Mouse (Mus musculus) embryonic facial prominence, embryonic 15.5 days (tissue): ENCODE measurements at regions not wholly inside any gene's neighbourhood (a gene's known extent, or its start where the extent isn't known, plus 50 kb on each side); places are given as distances from the start of the nearest gene placed in this dataset.
A peak's percentile ranks its signal among the peaks of the same experiment; 100 is the strongest.

ENCODE experiments used
- ATAC-seq: fragments of 200-750 bp; cut with Nextera tagmentation; 2 replicates; pipeline ENCODE4 v1.8.0; 2017; ENCODE audit warnings: low read depth, moderate TSS enrichment; ENCODE audit not compliant: insufficient number of reproducible peaks, low FRiP score, low TSS enrichment
- H3K27ac ChIP-seq: fragments of 300-500 bp; sonication (generic); replicated peaks from 2 replicates; pipeline ENCODE4 v1.5.1; 2015; ENCODE audit warnings: mild to moderate bottlenecking, inconsistent platforms
- H3K27me3 ChIP-seq: fragments of 300-500 bp; sonication (generic); 2 replicates; pipeline ENCODE4 v1.6.1; 2015; ENCODE audit warnings: inconsistent platforms
- H3K36me3 ChIP-seq: fragments of 300-500 bp; sonication (generic); 2 replicates; pipeline ENCODE4 v1.6.1; 2015; ENCODE audit warnings: mild to moderate bottlenecking, inconsistent platforms
- H3K4me1 ChIP-seq: fragments of 300-500 bp; sonication (generic); 2 replicates; pipeline ENCODE4 v1.6.1; 2015; ENCODE audit warnings: inconsistent platforms
- H3K4me2 ChIP-seq: fragments of 300-500 bp; sonication (generic); replicated peaks from 2 replicates; pipeline ENCODE4 v1.6.1; 2015; ENCODE audit warnings: mild to moderate bottlenecking, inconsistent platforms
- H3K4me3 ChIP-seq: fragments of 300-500 bp; sonication (generic); replicated peaks from 2 replicates; pipeline ENCODE4 v1.5.1; 2015; ENCODE audit warnings: mild to moderate bottlenecking, inconsistent platforms
- H3K9ac ChIP-seq: fragments of 300-500 bp; sonication (generic); 2 replicates; pipeline ENCODE4 v1.6.1; 2015; ENCODE audit warnings: inconsistent platforms
- H3K9me3 ChIP-seq: fragments of 300-500 bp; sonication (generic); replicated peaks from 2 replicates; pipeline ENCODE4 v1.6.1; 2016; ENCODE audit warnings: inconsistent platforms
- WGBS: fragments of 180-500 bp; shearing (Covaris S2); methylation state at CpG from one replicate; pipeline ENCODE4 v1.1.7; 2015; 5-methylcytosine and 5-hydroxymethylcytosine counted together

GRCm38 (mm10) chr11:110588280-110588679 is 189.4 kb downstream of the Map2k6 start:
- H3K4me3 ChIP-seq = no peak overlapping the region
- H3K4me1 ChIP-seq = no peaks in the 10 kb centered on the region
- no peak overlapping the region for H3K9ac ChIP-seq
- H3K27me3 ChIP-seq = no peaks in the 10 kb centered on the region
- H3K27ac ChIP-seq = no peak overlapping the region
- no peak overlapping the region for H3K4me2 ChIP-seq
- H3K9me3 ChIP-seq = no peaks in the 10 kb centered on the region
- WGBS = 59% methylated on average over 2 of the region's 2 CpGs
- ATAC-seq = no peak
- no peaks in the 10 kb centered on the region for H3K36me3 ChIP-seq

DNA sequence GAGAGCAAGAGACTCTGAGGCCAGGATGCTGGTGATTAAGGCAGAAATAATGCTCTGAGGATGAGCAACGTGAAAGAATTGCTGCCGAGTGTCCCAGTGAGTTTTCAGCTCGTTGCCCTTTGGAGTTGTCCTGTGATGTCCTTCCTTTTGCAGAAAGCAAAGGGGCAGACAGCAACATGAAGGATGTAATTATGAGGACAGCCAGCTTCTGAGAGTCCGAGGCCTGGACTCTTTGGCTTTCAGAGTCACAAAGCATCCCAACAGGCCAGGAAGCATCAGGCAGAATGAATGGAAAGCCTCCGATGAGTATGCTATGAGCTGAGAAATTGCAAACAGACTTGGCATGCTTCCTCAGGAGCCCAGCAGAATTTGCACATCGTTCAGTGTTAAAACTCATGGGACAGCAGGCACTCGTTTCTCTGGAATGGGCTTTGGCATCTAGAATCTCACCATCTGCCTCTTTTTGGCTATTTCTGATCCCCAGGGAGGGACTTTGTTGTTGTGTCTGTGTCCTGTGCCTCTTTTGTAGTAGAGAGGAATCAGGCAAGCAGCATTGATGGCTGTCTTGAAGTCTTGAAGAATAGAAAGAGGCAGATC is 196.4 kb downstream of the Map2k6 start:
- H3K27me3 ChIP-seq = no peaks in the 10 kb centered on the region
- 56% methylated on average over 7 of the region's 7 CpGs for WGBS

GRCm38 (mm10) chr11:110605041-110605882 is 206.3 kb downstream of the Map2k6 start:
- Histone ChIP-seq H3K27ac (no peak overlapping the region), H3K27me3 (no peaks in the 10 kb centered on the region), H3K4me3 (no peak overlapping the region), H3K4me2 (no peak overlapping the region), H3K9me3 (no peaks in the 10 kb centered on the region), H3K9ac (no peak overlapping the region), H3K36me3 (no peaks in the 10 kb centered on the region), H3K4me1 (no peaks in the 10 kb centered on the region)
- no peak for ATAC-seq
- WGBS = 61% methylated on average over 10 of the region's 10 CpGs

More for the DNA sequence above, 196.4 kb downstream of the Map2k6 start:
- Histone ChIP-seq H3K36me3 (no peaks in the 10 kb centered on the region), H3K9ac (no peak overlapping the region), H3K9me3 (no peaks in the 10 kb centered on the region), H3K4me3 (no peak overlapping the region), H3K4me1 (no peaks in the 10 kb centered on the region), H3K27ac (no peak overlapping the region), H3K4me2 (no peak overlapping the region)
- no peak for ATAC-seq

DNA sequence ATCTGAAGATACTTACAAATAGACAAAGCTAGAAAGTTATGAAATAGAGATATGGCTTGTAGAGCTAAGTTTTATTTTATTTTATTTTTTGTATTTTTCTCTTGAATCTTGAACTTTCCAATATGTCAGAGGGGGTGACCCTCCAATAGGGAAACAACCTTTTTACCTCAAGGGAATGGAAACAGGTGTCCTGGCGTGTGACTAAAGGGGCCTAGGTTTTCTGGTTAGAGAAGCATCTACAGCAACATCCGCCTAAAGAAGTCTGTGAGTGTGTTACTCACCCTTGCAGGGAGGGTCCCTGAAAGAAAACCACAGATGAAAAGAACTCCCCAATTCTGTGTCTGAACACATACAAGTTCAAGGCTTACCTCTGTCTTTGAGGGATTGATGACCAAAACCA is 210.4 kb downstream of the Map2k6 start:
- Histone ChIP-seq H3K9ac (no peak overlapping the region), H3K4me3 (no peak overlapping the region), H3K36me3 (no peaks in the 10 kb centered on the region), H3K4me2 (no peak overlapping the region), H3K27me3 (no peaks in the 10 kb centered on the region), H3K27ac (no peak overlapping the region), H3K9me3 (no peaks in the 10 kb centered on the region), H3K4me1 (no peaks in the 10 kb centered on the region)
- ATAC-seq = no peak
- 89% methylated on average over 2 of the region's 2 CpGs for WGBS

DNA sequence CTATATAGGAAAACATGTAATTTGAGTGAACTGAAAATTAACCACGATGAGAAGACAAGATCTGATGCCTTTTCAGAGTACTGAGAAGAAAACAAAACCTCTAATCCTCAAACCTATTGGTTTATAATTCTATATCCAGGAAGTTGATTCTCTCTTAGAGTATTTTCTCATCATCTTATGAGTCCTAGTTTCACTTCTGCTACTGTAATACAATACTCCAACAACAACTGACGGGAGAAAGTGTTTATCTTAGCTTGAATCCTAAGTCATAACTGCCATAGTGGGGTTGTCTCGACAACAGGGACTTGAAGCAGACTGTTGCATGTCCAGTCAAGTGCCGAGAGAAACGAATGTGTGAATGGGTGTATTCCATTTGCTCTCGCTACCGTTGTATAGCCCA is 211.9 kb downstream of the Map2k6 start:
- H3K9ac ChIP-seq = no peak overlapping the region
- no peaks in the 10 kb centered on the region for H3K4me1 ChIP-seq
- ATAC-seq = no peak
- H3K4me3 ChIP-seq = no peak overlapping the region
- no peaks in the 10 kb centered on the region for H3K27me3 ChIP-seq
- H3K4me2 ChIP-seq = no peak overlapping the region
- 68% methylated on average over 7 of the region's 7 CpGs for WGBS
- no peaks in the 10 kb centered on the region for H3K36me3 ChIP-seq
- H3K9me3 ChIP-seq = no peaks in the 10 kb centered on the region
- H3K27ac ChIP-seq = no peak overlapping the region

- Histone ChIP-seq H3K9me3 (no peaks in the 10 kb centered on the region), H3K4me2 (no peak overlapping the region), H3K27ac (no peak overlapping the region), H3K27me3 (no peaks in the 10 kb centered on the region), H3K4me1 (peaks cover 5% of the 10 kb centered on the region; the same call in 1 of the 2 replicates), H3K4me3 (no peak overlapping the region), H3K9ac (no peak overlapping the region), H3K36me3 (no peaks in the 10 kb centered on the region)
- ATAC-seq = no peak
- 76% methylated on average over 6 of the region's 6 CpGs for WGBS
Observed at GRCm38 (mm10) chr11:110632001-110632400, 233.1 kb downstream of the Map2k6 start.

GRCm38 (mm10) chr11:110633351-110633750 is 234.4 kb downstream of the Map2k6 start:
- Histone ChIP-seq H3K27ac (no peak overlapping the region), H3K4me1 (peaks cover 5% of the 10 kb centered on the region; the same call in 1 of the 2 replicates), H3K9me3 (no peaks in the 10 kb centered on the region), H3K4me2 (no peak overlapping the region), H3K27me3 (no peaks in the 10 kb centered on the region), H3K9ac (no peak overlapping the region), H3K36me3 (no peaks in the 10 kb centered on the region), H3K4me3 (no peak overlapping the region)
- 39% methylated on average over 5 of the region's 5 CpGs for WGBS
- peak; percentile 51; the same call in 1 of the 2 replicates for ATAC-seq

- no peak for ATAC-seq
- WGBS = 66% methylated on average over 13 of the region's 13 CpGs
- H3K4me3 ChIP-seq = no peak overlapping the region
Observed at GRCm38 (mm10) chr11:110642485-110642884, 243.6 kb downstream of the Map2k6 start.

DNA sequence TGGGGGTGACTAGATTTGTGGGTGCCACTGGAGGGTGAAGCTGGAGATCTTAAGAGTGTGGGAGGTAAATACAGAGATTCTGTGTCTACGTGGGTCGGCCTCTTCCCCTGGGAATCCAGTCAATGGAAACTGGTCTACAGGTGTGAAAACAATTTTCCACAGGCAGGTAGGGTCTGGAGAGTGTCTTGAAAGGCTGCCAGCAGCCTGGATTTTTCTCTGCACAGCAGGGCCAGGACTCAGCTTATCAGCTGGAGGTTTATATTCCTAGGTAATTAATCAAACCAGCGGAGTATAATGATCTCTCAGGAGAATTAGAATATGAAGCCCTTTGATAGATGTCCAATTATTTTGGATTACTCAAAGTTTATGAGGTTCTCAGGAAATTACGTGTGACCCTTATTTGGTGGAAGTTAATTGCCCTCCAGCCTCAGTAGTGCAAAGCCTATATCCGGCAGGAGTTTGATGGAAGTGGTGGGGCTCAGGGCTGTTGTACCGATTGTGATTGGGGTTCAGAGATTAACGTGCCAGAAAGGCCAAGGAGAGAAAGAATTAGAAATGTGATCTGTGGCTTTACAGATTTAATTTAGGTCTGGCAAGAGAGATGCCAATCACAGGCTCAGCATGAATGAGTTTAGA is 250.8 kb downstream of the Map2k6 start:
- H3K4me1 ChIP-seq = peaks cover 4% of the 10 kb centered on the region
- 44% methylated on average over 7 of the region's 7 CpGs for WGBS
- no peak overlapping the region for H3K27ac ChIP-seq
- H3K9ac ChIP-seq = no peak overlapping the region
- ATAC-seq = no peak
- H3K36me3 ChIP-seq = no peaks in the 10 kb centered on the region
- H3K4me3 ChIP-seq = no peak overlapping the region
- no peaks in the 10 kb centered on the region for H3K27me3 ChIP-seq
- no peak overlapping the region for H3K4me2 ChIP-seq
- H3K9me3 ChIP-seq = no peaks in the 10 kb centered on the region

More at GRCm38 (mm10) chr11:110642485-110642884, 243.6 kb downstream of the Map2k6 start:
- no peaks in the 10 kb centered on the region for H3K27me3 ChIP-seq
- H3K4me2 ChIP-seq = no peak overlapping the region
- no peak overlapping the region for H3K27ac ChIP-seq
- H3K4me1 ChIP-seq = no peaks in the 10 kb centered on the region
- no peaks in the 10 kb centered on the region for H3K9me3 ChIP-seq
- no peak overlapping the region for H3K9ac ChIP-seq
- no peaks in the 10 kb centered on the region for H3K36me3 ChIP-seq

DNA sequence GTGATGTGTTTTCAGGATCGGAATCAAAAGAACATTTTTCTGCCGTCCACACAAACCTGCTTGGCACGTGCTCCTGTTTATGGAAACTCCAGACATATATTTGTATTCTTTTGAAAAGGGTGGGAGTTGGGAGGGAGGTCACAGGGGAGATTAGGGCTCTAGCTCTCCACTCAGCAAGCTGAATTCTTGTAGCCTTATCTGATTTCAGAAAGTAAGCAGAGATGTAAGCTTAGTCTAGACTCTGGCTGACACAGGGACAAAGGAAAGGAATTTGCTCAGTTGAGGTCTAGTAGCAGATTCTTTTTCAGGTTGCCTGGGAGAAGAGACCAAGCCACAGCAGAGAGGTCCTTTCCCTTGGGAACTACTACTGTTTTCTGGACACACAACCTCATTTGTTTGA is 253.1 kb downstream of the Map2k6 start:
- Histone ChIP-seq H3K36me3 (no peaks in the 10 kb centered on the region), H3K4me1 (peaks cover 4% of the 10 kb centered on the region), H3K4me2 (no peak overlapping the region), H3K9me3 (no peaks in the 10 kb centered on the region), H3K27ac (no peak overlapping the region), H3K27me3 (no peaks in the 10 kb centered on the region), H3K9ac (no peak overlapping the region), H3K4me3 (no peak overlapping the region)
- 29% methylated on average over 3 of the region's 3 CpGs for WGBS
- no peak for ATAC-seq

DNA sequence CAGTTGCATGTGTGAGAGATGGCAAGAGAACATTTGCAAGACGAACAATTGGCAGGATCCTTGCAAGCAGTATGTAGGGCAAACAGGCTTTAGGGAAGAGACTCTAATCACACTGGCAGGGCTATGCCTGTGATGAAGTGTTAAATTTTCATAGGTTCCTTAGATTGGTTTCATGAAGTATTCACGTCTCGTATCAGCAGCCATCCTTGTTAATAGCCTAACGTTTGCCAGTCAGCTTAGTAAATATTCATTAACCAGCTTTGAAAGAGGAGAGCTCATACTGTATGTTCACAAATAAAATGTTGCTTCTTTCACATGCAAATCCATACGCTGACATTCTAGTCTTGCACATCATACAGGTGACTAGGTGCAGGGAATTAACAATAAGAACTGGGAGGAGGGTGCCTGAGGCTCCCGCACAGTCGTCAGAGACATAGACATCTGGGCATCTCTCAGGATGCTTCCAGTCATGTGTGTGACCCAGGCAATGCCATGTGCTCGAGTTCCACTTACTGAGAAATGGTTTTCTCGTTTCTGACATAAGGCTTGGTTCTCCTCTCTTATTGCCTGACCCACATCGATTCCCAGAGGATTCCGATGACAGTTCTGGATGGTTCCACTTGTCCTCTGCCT is 257.7 kb downstream of the Map2k6 start:
- no peaks in the 10 kb centered on the region for H3K27me3 ChIP-seq
- H3K4me1 ChIP-seq = peaks cover 8% of the 10 kb centered on the region
- H3K9ac ChIP-seq = no peak overlapping the region
- WGBS = 81% methylated on average over 11 of the region's 11 CpGs
- no peaks in the 10 kb centered on the region for H3K36me3 ChIP-seq
- H3K4me2 ChIP-seq = no peak overlapping the region
- no peaks in the 10 kb centered on the region for H3K9me3 ChIP-seq
- ATAC-seq = no peak
- no peak overlapping the region for H3K27ac ChIP-seq
- no peak overlapping the region for H3K4me3 ChIP-seq
